Mouse (Mus musculus) G1E (cell line): ENCODE data around the gene Lrmda. TPM values are rescaled to one million over a fixed set of nuclear protein-coding genes. Genes with fewer than 3 reads are reported as not detected.

Source experiments
- ATAC-seq: 2 replicates; pipeline ENCODE4 v1.8.0; 2016; ENCODE audit warnings: mild to moderate bottlenecking; ENCODE audit not compliant: insufficient number of reproducible peaks, poor library complexity, low FRiP score, severe bottlenecking; ENCODE audit errors: extremely low read depth
- DNase-seq: peaks from one replicate; pipeline ENCODE4 v3.0.0; 2012; ENCODE audit warnings: low spot score
- H3K27me3 ChIP-seq: 2 replicates; pipeline ENCODE4 v1.6.1; 2012; ENCODE audit warnings: mild to moderate bottlenecking, low read length, inconsistent platforms; ENCODE audit not compliant: insufficient read depth
- H3K36me3 ChIP-seq: replicated peaks from 2 replicates; pipeline ENCODE3; 2012; ENCODE audit warnings: mild to moderate bottlenecking, inconsistent platforms
- H3K4me1 ChIP-seq: 2 replicates; pipeline ENCODE4 v1.6.1; 2012; ENCODE audit warnings: low read depth, low read length, inconsistent platforms, mixed read lengths; ENCODE audit not compliant: insufficient read depth
- H3K4me3 ChIP-seq: 2 replicates; pipeline ENCODE4 v1.5.1; 2012; ENCODE audit warnings: low read depth, mild to moderate bottlenecking, inconsistent platforms, low read length, moderate library complexity, mixed read lengths
- H3K9me3 ChIP-seq: replicated peaks from 2 replicates; pipeline ENCODE4 v1.6.1; 2012; ENCODE audit warnings: inconsistent platforms
- CTCF ChIP-seq: IDR thresholded peaks from 2 replicates; pipeline ENCODE4 v1.5.1; 2012; ENCODE audit warnings: low read depth, low read length, inconsistent platforms, mixed read lengths
- GATA1 ChIP-seq: IDR thresholded peaks from 2 replicates; pipeline ENCODE4 v1.6.1; 2012; ENCODE audit warnings: borderline replicate concordance, low read length, inconsistent platforms, mixed read lengths
- GATA2 ChIP-seq: IDR thresholded peaks from 2 replicates; pipeline ENCODE4 v1.6.1; 2012; ENCODE audit warnings: low read depth, low read length, inconsistent platforms, borderline replicate concordance
- POLR2AphosphoS5 ChIP-seq: IDR thresholded peaks from 2 replicates; pipeline ENCODE4 v1.6.1; 2012; ENCODE audit warnings: low read depth, low read length, inconsistent platforms; ENCODE audit not compliant: insufficient replicate concordance
- TAL1 ChIP-seq: conservative IDR thresholded peaks from 2 replicates; pipeline ENCODE4 v1.6.1; 2012; ENCODE audit warnings: low read depth, low read length, inconsistent platforms, mixed read lengths
- polyA plus RNA-seq: library from polyadenylated mRNA; stranded (reverse); fragments of >175 nt; gene quantifications from 2 replicates; pipeline ENCODE4 v1.2.3, GENCODE M21; 2012
- total RNA-seq, 2 experiments: library from RNA; stranded (forward) in 1 of 2; stranded (reverse) in 1 of 2; fragments of 200-1000 nt in 1 of 2; fragments of >200 nt in 1 of 2; fragmentation: Nextera tagmentation in 1 of 2; gene quantifications; 2 replicates each; pipeline ENCODE4 v1.2.3; 2014 to 2017

Lrmda gene
- total and polyA plus RNA-seq, 3 experiments = not detected

GRCm38 (mm10) chr14:22679705-22680643, 660.5 kb downstream of the Lrmda start:
- TF ChIP-seq GATA2 = no peak
- no peak for TF ChIP-seq CTCF
- TF ChIP-seq POLR2AphosphoS5 = no peak
- no peak for TF ChIP-seq GATA1
- no peak for TF ChIP-seq TAL1
- H3K36me3 ChIP-seq = no peaks in the 10 kb centered on the region
- H3K9me3 ChIP-seq = peaks cover 4% of the 10 kb centered on the region
- H3K27me3 ChIP-seq = no peaks in the 10 kb centered on the region
- no peak overlapping the region for H3K4me3 ChIP-seq
- DNase-seq (no peak), ATAC-seq (no peak)
- H3K4me1 ChIP-seq = no peaks in the 10 kb centered on the region

- TF ChIP-seq CTCF (no peak), GATA1 (no peak), POLR2AphosphoS5 (no peak), TAL1 (no peak), GATA2 (no peak)
- DNase-seq (no peak), ATAC-seq (no peak)
- H3K27me3 ChIP-seq = no peaks in the 10 kb centered on the region
- H3K9me3 ChIP-seq = no peaks in the 10 kb centered on the region
- no peaks in the 10 kb centered on the region for H3K36me3 ChIP-seq
- no peak overlapping the region for H3K4me3 ChIP-seq
- no peaks in the 10 kb centered on the region for H3K4me1 ChIP-seq
Observed at GRCm38 (mm10) chr14:22686886-22687285, 667.4 kb downstream of the Lrmda start.

GRCm38 (mm10) chr14:22688399-22688798, 668.9 kb downstream of the Lrmda start:
- no peak for DNase-seq
- no peaks in the 10 kb centered on the region for H3K36me3 ChIP-seq
- H3K4me3 ChIP-seq = no peak overlapping the region
- H3K27me3 ChIP-seq = no peaks in the 10 kb centered on the region
- no peaks in the 10 kb centered on the region for H3K9me3 ChIP-seq
- no peak for ATAC-seq
- TF ChIP-seq GATA2 (no peak), GATA1 (no peak), CTCF (no peak), TAL1 (no peak)
- no peaks in the 10 kb centered on the region for H3K4me1 ChIP-seq

GRCm38 (mm10) chr14:22695448-22695847, 675.9 kb downstream of the Lrmda start:
- H3K4me3 ChIP-seq = no peak overlapping the region
- TF ChIP-seq POLR2AphosphoS5 (no peak), GATA2 (no peak), TAL1 (no peak), GATA1 (no peak)
- DNase-seq (no peak), ATAC-seq (no peak)
- no peaks in the 10 kb centered on the region for H3K4me1 ChIP-seq
- H3K9me3 ChIP-seq = peaks cover 4% of the 10 kb centered on the region; the same call in 1 of the 2 replicates
- no peaks in the 10 kb centered on the region for H3K36me3 ChIP-seq
- no peaks in the 10 kb centered on the region for H3K27me3 ChIP-seq

- H3K27me3 ChIP-seq = no peaks in the 10 kb centered on the region
- H3K4me3 ChIP-seq = no peak overlapping the region
- H3K36me3 ChIP-seq = no peaks in the 10 kb centered on the region
- DNase-seq (no peak), ATAC-seq (no peak)
- TF ChIP-seq GATA1 (no peak), GATA2 (no peak), POLR2AphosphoS5 (no peak), CTCF (no peak), TAL1 (no peak)
- H3K9me3 ChIP-seq = peaks cover 4% of the 10 kb centered on the region; the same call in 1 of the 2 replicates
- no peaks in the 10 kb centered on the region for H3K4me1 ChIP-seq
Observed at GRCm38 (mm10) chr14:22695931-22696365, 676.4 kb downstream of the Lrmda start.

GRCm38 (mm10) chr14:22700236-22700635, 680.7 kb downstream of the Lrmda start:
- DNase-seq = no peak
- Histone ChIP-seq H3K36me3 (no peaks in the 10 kb centered on the region), H3K4me1 (no peaks in the 10 kb centered on the region), H3K9me3 (peaks cover 3% of the 10 kb centered on the region; the same call in 1 of the 2 replicates), H3K4me3 (no peak overlapping the region), H3K27me3 (no peaks in the 10 kb centered on the region)
- TF ChIP-seq POLR2AphosphoS5 = no peak
- no peak for TF ChIP-seq GATA1
- no peak for ATAC-seq
